Mouse (Mus musculus) liver, embryonic 14.5 days (tissue): ENCODE results near the gene Sult3a1.

Source experiments
- CTCF ChIP-seq: IDR thresholded peaks from 2 replicates; pipeline ENCODE4 v1.5.1; 2016; ENCODE audit warnings: antibody characterized with exemption, low read depth, control low read depth
- EP300 ChIP-seq: IDR thresholded peaks from 2 replicates; pipeline ENCODE4 v1.6.1; 2016; ENCODE audit warnings: antibody characterized with exemption, low read depth

GRCm38 (mm10) chr10:33872672-33873398 lies 15.3 kb downstream of the Sult3a1 start:
- TF ChIP-seq CTCF (no peak), EP300 (no peak)
